Mouse (Mus musculus) spleen, postnatal 4 days (tissue): ENCODE data around the gene Vmn1r104.
"Not testable (repeated sequence)": the region's sequence is repeated elsewhere in the genome, so short reads cannot be mapped to it uniquely, and the experiment has no call there.

Source experiments
- DNase-seq, 2 experiments: peaks; one replicate each; pipeline ENCODE4 v3.0.0; 2022; ENCODE audit warnings: low spot score in 2 of 2

The Vmn1r104 gene

GRCm38 (mm10) chr7:20533537-20533936, at the start of gene Vmn1r104:
Gene Vmn1r104, plus strand, starts transcription at chr7:20533837.
- DNase-seq: not testable (repeated sequence)

- DNase-seq: not testable (repeated sequence)
Observed at GRCm38 (mm10) chr7:20510434-20510833, 23.2 kb upstream of the Vmn1r104 start, which contains the start of gene Vmn1r103. Gene Vmn1r103, minus strand, starts transcription at chr7:20510534.

GRCm38 (mm10) chr7:20545657-20546056, 12.0 kb downstream of the Vmn1r104 start, which contains the start of gene Gm5726:
Gene Gm5726, minus strand, starts transcription at chr7:20545757.
- not testable (repeated sequence) for DNase-seq

DNA sequence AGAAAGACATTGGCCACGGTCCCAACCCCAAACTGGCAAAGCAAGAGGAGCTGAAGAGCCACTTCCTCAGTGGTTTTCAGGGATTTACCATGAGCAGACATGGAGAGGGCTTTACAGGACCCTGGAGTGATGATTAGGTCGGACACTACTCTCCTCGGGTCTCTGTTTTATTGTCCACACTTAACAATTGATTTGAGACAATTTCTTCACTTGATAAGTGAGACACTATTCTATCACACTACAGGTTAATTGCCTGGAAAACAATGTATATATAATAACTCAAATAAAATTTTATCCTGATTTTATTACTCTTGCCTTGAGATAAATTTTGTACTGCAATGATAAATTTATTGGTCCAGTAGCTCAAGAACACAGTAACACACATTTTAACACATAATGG, 42.5 kb downstream of the Vmn1r104 start, which contains the start of gene Gm4141:
Gene Gm4141 (minus strand): TSS at position 101 of the 400 bp plus-strand sequence.
- DNase-seq: not testable (repeated sequence)
